Mouse (Mus musculus) heart, adult 11 months (tissue): ENCODE data around the gene Brd4.

Experiments
- DNase-seq: peaks from one replicate; pipeline ENCODE4 v3.0.0; 2022

Brd4 gene

DNA sequence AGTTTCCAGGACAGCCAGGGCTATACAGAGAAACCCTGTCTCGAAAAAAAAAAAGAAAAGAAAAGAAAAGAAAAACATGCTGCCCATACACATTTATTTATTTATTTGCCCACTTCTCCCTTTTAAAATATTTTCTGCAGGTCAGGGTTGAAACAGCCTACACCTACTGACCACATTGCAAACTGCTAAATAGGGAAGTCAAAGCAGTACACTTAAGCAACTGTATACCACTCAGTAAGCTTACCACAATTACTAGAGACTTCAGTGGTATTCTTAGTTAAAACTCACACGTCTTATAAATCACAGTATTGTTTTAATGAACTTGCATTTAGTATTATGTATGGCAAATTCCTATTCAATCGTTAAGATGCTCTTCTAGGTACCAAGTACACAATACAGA, 3.9 kb downstream of the Brd4 start:
- DNase-seq: no peak

DNA sequence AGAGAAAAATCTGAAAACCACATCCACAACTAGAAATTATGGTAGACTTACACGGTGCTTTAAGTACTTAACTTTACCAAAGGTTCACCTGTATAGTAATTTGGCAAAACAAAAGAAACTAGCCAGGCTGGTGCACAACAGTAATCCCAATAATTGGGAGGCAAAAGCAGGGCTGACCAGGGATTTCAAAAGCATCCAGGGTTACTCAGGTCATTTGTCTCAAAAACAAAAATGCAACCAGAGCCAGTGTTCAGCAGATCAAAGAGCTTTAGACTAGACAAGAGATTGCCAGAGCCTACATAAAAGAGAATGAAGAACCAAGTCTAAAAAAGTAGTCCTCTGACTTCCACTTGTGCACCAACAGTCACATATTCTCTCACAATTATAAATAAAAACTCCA, 7.3 kb downstream of the Brd4 start:
- DNase-seq: no peak

DNA sequence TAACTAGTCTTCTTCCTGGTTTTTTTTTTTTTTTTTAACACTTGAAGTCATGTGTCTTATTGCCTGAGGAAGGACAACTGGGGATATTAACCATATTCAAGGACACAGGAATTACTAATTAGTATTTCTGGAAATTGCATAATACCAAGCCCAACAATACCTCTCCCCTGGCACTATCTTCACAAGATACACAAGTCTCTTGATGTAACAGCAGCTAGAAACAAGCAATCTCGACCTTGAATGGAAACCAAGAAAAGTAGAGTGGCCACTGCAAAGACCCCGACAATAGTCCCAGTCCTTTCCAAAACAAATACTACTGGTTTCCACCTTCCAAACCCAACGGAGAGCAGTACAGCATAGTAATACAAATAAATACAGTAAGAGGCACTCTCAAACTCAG, 9.0 kb downstream of the Brd4 start:
- no peak for DNase-seq

DNA sequence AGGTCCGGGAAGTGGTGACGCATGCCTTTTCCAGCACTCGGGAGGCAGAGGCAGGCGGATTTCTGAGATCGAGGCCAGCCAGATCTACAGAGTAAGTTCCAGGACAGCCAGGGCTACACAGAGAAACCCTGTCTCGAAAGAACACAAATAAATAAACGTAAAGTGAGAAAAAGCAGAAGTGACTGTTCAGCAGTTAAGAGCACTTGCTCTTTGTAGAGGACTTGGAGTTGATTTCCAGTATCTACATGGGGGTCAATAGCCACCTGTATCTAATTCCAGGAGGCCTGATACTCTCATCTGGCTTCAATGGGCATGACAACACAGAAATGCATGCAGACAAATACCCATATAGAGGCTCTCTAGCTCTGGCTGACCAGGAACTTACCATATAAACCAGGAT, 15.4 kb downstream of the Brd4 start:
- DNase-seq: no peak

DNA sequence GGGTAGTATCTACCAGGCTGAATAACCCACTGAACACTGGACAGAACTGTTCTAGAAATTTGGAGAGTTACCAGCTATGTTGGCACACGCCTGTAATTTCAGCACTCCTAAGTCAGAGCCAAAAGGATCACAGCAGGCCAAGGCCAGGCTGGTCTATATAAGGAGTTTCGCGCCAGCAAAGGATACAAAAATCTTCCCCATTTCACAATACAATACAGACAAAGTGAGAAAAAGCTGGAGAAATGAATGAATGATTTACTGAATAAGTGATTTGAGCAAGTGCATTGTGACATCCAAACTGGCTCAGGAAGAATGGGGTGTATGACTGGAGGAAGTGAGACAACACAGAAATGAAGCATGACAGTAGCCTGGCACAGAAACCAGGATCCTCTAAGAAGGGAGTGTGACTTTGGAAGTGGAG, 16.0 kb downstream of the Brd4 start:
- no peak for DNase-seq

DNA sequence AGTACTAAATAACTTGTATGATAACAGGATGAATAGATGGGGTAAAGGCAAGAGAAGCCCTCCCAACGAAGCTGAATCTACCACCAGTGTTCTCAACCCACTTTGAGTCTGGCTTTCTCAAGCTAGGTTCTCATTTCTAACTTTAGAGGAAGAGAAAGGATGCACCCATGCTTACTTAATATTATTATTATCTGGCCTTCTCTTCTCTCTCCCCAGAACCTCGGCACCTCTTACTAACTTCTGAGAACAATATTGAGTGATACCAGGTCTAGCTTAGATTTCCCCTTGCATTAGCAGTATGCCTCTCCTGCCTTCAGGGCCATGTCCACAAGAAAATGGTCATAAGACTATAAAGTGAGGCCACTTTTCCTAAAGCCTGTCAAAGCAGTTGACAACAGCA, 16.4 kb downstream of the Brd4 start:
- DNase-seq: no peak

DNA sequence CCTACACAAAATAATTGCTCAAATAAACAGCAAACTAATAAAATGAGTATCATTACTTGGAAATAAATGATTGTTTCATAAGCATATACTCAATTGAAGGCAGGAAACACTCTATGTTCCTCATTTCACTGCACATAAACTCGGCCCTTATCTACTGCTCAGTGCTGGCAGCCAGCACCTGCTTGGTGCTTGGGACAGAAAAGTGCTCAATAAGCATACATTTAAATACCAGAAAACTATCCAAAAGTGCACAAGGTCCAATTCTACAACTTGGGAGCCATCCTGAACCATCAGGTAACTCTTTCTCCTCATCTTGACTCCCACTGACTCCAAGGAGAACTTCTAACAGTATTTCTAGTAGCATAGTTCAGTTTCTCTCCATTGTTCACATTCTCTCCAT, 16.9 kb downstream of the Brd4 start:
- DNase-seq: no peak

DNA sequence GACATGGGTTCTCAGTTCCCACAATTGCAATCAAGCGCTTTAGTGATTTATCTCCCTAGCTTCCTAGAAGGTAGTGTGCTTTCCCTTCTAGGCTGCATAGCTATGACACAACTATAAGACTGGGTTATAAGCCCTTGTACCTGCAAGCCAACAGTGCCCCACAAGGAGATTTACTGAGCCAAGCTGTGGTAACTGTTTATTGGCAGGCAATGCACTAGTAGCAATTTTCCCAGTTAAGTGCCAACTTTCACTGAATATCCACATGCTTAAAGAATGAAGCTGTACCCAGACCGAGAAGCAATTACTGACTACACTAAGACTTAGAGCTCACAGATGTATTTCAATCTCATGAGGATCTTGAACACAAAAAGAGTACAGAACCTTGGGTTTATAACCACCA, 20.9 kb downstream of the Brd4 start:
- DNase-seq: no peak

DNA sequence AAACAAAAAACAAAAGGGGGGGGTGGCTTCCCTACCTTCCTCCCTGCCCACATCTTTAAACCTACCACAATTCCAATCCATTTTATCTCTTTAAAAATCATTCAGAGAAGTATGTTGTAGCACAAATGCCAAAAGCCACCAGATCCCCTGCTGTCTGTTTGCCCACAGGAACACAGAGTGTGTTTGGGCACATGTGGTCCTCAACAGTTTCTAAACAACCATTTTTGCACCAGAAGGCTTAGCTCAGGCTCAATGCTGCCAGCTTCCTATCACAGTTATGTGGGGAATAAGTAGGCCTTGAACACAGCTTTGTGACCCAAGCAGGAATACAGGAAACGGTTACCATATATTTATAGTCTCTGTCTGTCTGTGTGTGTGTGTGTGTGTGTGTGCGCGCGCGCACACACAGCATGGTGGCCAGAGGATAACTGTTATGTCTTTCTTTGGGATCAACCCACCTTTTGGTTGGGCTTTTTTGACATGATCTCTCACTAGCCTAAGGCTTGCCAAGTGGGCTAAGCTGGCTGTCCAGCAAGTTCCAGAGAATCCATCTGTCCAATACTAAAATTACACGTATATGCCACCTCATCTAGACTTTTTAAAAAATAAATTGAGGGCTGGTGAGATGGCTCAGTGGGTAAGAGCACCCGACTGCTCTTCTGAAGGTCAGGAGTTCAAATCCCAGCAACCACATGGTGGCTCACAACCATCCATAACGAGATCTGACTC, 21.5 kb downstream of the Brd4 start:
- no peak for DNase-seq

DNA sequence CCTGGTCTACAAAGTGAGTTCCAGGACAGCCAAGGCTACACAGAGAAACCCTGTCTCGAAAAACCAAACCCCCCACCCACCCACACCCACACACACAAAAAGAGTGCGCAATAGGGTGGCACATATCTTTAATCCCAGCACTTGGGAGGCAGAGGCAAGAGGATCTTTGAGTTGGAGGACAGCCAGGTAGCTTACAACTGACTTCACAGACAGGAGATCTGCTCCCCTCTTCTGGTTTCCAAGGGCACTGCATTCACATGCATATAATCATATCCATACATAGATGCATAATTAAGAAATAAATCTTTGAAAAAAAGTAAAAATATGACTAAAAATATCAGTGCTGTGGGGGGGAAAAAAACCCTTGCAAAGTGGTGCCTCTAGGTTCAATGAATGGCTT, 25.7 kb downstream of the Brd4 start:
- no peak for DNase-seq

DNA sequence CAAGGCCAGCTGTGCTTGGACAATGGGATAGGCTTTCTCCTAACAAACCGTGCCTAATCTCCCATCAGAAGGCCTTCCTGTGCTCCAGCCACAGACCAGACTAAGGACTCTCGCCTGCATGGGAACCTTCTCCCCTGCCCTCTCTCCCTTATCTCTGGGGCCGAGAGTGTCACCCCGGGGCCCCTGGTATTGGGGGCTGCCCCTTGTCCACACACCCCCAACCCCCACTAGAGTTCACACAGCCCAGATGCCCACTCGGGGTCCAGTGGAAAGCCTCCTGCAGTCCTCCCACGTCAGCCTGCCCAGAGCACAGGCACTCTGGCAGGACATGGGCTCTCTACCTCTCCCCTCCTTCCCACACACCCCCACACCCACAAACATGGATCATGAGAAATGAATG, 26.6 kb downstream of the Brd4 start:
- peak; percentile 87 for DNase-seq

DNA sequence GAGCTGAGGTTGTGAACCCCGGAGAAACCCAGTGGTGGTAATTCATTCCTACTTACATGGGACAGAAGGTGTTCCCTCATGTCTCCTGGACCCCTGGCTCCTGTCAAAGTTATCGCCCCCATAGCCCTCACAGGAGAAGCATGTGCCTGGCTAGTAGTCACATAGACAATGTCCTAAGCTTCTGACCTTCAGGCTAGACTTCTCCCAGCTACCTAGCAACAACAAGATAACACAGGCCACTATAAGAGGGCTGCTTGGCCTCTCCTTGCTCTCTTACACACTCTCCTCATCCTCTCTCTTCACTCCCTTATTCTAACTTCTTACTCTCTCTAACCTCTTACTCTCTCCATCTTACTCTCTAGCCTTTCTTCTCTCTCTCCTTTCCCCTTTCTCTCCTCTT, 27.1 kb downstream of the Brd4 start:
- DNase-seq: peak; percentile 91

DNA sequence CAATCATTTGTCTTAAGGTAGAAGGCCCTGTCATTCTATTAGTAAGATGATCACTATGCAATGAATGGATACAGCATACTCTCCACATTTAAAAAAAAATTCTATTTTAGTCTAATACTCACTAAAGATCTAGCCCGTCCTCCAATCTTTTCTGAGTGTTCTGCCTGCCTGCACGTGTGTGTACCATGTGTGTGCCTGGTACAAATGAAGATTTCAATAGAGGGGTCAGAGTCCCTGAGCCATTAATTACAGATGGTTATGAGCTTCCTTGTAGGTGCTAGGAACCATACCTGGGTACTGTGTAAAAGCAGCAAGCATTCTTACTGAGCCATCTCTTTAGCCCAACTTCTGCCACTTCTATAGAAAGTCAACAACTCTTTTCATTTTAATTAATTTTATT, 27.6 kb downstream of the Brd4 start:
- DNase-seq: no peak

DNA sequence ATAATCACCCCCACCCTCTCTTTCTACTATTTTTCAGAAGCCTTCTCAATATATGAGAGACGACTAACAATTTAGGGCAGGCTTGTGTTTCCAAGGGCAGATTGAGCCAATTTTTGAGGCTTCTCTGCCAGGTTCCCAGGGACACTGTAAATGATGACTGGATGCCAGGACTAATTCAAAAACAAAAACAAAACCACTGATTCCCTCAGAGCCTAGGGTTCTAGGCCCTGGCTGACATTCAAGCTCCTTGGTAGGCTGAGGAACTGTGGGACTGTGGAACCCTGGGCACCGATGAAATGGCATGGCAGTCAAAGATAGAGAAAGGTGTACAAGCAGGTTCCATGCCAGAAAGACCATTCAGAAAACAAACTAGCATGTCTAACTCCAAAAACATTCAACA, 31.3 kb downstream of the Brd4 start:
- DNase-seq: no peak

DNA sequence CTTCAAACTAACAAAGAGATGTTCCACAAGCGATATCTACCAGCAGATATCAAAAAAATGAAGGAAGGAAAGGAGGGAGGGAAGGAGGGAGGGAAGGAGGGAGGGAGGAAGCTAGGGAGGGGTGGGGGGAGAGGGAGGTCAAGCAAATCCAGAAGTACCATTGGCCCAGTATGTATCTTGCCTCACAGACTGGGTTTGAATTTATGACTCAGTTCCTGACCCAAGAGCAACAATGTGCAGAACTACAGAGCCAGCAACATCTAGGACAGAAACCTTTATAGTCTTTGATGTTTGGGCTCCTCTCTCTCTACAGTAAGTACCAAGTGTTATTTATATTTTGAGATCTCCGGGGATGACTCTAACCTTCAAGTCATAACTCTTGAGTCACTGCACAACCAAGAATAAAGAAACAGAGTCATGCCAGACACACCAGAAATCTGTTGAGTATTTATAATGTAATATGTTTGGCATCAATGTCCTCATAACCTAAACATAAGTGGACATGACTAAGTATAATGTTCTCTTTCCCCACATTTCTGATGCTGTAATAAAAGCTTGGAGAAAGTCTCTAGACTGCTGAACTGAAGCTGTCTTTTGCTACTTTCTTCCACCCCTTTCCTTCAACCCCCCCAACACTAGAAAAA, 32.6 kb downstream of the Brd4 start:
- DNase-seq: peak; percentile 35

DNA sequence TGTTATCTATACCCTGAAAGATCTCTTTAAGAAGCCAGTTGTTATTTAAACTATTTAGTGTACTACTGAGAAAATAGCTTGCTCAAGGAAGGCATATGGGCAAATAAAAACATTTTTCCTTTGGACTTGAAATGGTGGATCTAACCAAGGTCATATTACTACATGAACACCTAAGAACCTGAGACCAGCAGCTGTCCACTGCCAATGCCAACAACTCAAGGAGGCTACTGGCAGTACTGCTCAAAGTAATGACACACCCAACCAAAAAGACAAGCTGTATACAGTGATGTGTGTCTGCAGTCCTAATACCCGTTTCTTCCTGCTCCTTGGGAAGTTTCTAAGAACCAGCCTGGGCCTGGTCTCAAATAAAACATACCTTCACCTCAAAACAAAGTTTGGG, 34.5 kb downstream of the Brd4 start:
- no peak for DNase-seq

DNA sequence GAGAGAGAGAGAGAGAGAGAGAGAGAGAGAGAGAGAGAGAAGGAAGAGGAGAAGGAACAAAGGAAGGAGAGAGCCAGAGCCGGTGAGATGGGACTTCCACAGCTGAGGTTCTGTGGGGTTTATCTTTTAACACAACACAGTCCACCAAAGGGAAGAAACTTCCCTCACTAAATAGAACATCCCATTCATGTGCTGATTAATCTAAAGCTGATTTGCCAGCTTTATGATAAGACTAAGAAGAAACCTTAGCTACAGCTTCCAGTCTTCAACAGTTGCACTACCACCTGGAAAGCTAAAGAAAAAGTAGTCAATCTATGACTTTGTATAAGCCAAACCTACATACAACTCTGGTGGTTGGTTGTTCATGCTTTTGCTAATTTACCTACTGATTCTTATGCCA, 36.3 kb downstream of the Brd4 start:
- no peak for DNase-seq

DNA sequence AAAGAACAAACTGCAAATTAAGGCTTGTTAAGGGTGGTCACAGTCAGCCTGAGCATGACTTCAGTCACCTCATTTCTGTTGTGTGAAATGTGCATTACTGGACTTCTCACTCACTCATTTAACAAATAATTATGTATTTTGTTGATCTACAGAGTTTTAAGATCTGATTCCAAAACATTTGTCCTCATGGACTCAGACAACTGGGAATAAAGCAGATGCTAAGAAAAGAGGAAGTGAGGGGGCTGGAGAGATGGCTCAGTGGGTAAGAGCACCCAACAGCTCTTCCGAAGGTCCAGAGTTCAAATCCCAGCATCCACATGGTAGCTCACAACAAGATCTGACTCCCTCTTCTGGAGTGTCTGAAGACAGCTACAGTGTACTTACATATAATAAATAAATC, 36.9 kb downstream of the Brd4 start:
- no peak for DNase-seq

DNA sequence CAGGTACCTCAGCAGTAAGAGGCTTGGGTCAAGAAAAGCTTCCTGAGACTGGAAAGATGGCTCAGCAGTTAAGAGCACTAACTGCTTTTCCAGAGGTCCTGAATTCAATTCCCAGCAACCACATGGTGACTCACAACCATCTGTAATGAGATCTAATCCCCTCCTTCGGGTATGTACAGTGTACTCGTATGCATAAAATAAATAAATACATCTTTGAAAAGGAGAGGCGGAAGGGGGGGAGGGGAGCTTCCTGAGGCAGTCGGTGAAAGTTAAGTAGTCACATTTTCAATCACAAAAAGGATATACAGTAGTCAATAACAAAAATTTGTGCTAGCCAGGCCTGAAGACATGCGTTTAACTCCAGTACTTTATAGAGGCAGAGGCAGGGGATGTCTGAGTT, 38.4 kb downstream of the Brd4 start:
- no peak for DNase-seq

DNA sequence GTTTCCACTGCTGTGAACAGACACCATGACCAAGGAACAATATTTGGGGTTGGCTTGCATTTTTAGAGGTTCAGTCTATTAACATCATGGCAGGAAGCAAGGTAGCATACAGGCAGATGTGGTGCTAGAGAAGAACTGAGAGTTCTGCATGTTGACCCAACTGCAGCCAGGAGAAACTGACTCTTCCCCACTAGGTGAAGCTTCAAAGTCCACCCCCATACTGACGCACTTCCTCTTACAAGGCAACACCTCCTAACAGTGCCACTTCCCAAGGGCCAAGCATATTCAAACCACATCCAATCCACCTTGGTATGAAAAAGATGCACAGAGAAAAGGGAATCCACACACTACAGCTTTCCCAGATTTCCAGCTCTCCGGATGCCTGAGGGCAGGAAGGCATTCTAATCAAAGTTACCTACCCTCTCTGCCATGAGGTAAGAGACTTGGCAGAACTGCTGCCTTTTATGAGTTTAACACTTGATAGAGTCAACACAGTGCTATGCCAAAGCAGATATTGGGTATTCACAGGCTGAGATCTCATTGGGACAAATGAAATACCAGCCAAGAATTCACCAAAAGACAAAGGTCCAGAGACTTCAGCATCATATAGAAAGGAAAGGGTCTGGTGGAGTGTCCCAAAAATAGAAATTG, 43.5 kb downstream of the Brd4 start:
- DNase-seq: no peak

DNA sequence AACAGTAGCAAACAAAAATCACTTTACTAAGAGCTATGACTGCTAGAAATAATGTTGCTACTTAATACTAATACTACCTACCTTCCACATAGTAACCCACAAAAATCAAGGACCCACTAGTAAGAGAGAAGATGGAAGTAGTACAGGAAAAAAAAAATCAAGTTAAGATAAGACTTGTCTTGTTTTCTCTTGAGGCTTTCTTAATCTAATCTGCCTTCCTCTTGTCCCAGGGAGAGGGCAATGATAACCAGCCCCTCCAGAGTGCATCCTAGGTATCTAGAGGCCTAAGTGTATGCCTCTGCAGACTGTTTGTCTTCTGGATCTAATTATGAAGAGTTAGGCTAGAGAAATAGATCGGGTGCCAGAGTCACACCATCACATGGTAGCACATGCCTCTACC, 45.9 kb downstream of the Brd4 start:
- DNase-seq: no peak

DNA sequence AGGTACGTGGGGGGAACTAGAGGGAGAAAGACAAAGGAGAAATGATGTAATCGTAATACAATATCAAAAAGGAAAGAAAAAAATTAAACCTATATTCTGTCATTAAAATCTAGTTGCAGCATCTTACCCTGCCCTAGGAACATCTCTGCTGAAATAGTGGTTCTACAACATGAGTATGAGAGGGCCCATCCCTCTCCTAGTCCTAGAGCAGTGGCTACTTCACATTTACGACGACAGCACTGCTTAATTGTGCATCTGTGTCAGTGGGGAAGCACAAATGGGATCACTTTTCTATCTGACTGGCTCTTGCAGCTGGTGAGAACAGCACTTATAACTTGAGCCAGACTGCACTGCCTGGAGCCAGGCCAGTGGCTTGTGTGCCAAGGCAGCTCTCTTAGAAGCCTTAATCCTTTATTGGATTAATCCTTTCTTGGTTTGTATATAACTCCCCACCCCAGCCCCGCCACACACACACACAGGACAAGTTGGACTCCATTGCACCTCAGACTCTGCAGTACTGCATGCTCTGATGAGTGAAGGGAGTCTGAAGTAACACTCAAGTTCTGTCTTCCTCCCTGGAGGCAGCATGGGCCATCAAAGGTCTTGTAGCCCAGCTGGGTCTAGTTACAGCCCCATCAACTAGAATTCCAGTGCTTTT, 48.9 kb downstream of the Brd4 start:
- peak; percentile 96 for DNase-seq

DNA sequence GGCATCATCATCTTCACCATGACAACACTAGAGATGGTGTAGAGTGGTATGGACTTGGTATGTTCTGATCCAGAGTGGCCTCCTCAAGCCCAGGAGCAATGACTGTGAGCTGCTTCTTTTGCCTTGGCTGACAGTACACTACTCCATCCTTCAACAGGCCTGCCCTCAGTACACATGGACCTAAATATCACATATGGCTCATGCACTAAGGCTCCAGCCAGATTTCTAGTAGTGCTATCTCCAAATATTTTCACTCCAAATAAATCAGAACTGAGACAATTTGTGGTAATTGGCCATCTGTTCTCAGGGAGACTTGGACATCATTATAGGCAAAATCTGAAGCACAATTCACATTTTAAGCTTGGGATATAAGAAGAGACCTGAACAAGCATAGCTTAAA, 51.3 kb downstream of the Brd4 start:
- no peak for DNase-seq

DNA sequence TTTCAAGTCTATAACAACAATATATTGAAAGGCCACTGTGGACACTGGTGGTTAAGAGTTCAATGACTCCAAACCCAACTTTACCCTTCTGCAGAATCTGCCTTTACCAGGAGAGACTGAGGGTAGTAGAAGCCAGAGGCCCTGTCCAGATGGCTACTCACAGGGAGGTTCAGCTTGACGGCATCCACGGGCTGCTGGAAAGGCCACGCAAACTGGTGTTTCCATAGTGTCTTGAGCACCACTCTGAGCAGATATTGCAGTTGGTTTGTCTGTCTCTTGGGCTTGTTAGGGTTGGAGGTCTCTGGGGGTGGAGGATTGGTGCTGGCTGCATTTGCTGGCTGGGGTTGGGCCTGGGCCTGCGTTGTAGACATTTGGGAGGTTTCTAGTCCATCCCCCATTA, 55.3 kb downstream of the Brd4 start:
- DNase-seq: no peak
